Mouse (Mus musculus) spleen, postnatal 10 days (tissue): ENCODE results near the gene Nup85.

Experiments
- DNase-seq, 2 experiments: peaks; one replicate each; pipeline ENCODE4 v3.0.0; 2021 to 2022; ENCODE audit warnings: low spot score in 2 of 2

Nup85 gene

DNA sequence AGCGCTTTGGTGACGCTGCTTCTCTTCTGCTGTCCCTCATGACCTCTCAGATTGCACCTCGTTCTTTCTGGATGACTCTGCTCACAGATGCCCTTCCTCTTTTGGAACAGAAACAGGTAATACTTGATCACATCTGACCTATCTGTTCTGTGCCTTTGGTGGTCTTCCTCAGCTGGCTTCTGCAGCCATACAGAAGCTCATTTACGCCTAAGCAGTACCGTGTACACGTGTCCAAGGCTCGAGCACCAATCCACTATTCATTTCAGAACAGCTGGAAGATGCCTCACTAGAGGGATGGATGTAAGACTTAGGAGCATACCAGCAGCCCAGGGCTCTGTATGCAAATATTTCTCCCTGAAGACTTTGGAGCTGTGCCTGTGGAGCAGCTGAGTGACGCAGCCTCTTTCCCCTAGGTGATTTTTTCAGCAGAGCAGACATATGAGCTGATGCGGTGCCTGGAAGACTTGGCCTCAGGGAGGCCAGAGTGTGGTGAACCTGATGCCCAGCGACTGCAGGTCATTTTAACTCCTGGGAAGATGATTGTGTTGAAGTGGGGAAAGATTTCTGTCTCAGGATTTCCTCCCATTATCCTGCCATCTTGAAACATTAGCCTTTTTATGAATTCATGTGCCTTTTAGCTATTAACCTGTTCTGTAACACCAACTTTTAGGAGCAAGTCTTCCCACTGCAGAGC lies 18.8 kb downstream of the Nup85 start:
- DNase-seq, result no peak

DNA sequence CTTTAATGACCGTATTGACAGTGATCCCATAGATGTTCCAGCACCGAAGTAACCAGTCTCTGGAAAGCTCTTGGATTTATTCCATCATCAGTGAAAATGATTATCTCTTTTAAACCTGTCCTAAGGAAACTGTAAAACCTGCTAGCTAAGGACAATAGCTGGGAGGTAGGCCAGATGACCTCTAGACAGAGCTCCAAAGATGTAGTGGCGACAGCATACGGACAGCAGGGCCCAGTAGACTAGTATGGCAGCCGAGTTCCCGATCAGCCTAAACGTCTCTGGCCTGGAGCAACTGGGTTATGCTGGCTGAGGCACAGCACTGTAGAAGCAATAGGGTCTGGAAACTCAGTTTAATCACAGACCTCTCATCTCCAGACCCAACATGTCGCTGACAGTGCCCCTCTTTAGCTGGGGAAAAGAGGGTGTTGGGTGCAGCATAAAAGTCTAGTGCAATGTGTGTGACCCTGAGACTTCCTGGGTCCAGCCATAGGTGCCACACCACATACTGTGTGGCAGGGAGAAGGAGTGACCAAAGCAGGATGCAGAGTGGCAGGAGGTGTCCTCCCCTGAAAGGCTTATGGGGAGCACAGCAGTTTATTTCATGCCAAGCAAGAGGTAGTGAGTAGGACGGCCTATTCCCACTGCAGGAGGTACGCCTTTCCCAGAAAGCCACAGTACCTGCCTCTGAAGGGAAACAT lies 20.3 kb downstream of the Nup85 start:
- DNase-seq, result no peak

DNA sequence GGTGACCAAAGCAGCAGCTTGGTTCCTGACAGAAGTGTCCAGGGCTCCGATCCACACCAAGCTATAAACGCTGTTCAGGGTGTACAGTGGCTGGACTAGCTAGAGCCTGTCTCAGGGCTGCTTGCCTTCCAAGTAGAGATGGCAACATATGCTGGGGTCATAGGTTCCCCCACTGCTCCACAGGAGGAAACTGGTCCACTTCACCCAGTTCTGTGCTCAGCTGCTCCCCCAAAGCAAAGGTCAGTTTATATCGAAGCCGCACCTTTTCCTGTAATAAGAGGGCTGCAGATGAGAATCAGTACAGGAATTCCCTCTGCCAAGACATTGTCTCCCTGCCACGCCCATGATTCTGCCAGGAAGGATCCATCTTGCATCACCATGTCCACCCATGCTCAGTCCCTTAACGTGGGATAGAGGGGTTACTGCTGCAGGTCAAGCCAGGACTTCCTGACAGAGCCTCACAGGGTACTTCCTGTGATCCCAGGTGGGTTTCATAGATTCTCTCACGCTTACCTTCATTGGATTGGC lies 21.4 kb downstream of the Nup85 start:
- no peak for DNase-seq

DNA sequence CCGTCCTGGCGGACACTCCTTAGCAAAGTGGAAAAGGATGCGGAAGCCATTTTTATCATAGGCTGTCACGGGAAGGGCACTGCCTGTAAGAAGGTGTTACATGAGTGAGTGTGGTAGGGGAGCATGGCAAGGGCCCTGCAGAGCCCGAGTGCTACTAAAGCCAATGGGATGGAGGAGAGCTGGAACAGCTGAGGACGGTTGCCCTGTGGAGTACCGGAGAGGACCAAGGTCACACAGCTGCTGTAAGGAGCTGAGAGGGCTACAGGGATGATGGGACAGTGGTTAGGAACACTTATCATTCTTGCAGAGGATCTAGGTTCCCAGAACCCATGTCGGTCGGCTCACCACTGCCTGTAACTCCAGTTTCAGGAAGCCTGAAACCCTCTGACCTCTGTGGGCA lies 22.2 kb downstream of the Nup85 start:
- DNase-seq, result no peak

DNA sequence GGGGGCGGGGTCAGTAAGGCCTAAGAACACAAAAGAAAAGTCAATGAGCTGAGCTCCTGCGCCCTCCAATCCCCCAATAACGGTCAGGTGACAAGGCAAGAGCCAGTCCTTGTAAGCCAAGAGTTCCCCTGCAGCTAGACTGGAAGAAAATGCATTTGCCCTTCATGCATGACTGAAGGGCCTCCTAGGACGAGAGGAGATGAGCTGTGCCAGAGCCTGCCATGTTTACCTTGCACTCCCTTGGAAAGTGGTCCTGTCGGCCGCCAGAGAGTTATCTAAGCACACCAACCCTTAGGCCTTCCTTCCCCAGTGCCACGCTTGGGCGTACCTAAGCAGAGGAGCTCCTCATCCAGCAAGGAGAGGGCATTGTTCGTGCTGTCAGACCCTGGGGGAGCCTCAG lies 23.8 kb downstream of the Nup85 start:
- no peak for DNase-seq

DNA sequence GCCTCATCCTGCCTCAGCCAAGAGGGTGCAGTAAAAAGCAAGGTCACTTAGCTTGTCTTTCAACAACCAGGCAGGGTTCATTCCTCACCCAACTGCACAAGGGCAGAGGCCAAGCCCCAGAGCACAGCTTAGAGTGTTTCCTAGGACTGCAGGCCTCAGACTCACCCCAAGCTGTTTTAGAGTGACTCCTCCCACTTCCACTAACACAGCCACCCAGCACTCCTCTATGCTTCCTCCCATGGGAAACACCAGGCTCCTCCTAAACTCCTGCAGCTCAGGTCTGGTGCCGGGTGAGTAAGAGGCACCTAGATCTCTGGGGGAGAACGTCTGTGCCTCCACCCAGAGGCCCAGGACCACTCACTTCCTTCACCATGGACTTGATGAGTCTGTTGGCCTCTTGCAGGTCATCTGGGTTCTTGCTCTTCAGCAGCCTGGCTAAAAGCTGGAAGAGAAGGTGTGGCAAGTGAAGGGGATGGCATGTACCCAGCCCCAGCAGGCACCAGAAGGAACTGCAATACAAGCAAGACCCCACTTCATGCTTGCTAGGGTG lies 26.4 kb downstream of the Nup85 start:
- DNase-seq, result no peak

DNA sequence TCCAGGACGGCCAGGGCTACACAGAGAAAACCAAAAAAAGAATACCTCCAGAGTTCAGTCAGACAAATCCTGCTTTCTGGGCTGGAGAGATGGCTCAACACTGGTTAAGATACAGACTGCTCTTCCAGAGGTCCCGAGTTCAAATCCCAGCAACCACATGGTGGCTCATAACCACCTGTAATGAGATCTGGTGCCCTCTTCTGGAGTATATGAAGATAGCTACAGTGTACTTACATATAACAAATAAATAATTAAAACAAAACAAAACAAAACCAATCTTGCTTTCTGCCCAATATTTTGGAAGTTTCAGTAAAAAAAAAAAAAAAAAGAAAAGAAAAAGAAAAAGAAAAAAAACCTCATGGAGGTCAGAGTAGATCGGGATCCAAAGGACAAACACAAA lies 31.0 kb downstream of the Nup85 start:
- DNase-seq, result no peak

DNA sequence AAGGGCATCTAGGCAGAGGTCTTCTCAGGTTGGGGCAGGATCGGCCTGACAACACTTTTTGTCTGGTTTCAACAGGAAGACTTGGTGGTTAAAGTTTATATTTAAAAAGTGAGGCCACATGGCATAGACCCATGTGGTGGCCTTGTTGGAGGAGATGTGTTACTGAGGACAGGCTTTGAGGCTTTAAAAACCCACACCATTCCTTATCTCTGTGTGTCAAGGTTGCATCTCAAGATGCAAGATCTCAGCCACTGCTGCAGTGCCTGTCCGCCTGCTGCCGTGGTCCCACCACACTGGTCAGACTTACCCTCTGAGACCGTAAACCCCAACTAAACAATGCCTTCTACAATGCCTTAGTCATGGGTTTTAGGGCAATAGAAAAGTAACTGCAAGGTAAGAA lies 34.1 kb downstream of the Nup85 start:
- no peak for DNase-seq

DNA sequence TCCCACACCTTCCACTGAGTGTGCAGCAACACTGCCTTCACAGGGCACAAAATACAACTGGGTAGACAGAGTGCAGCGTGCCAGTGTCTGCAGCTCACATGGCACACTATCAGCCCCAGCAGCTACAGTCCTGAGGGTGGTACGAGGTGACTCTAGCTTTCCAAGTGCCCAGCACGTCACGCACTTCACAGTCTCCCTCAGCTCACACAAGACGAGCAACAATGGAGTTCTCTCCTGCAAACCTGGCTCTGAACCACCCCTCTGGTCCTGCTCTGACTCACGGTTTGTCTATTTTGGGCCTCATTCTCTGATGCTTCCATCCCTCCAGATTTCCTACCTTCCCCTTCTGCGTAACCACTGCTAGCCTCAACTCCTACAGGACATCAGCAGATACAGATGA lies 35.5 kb downstream of the Nup85 start:
- no peak for DNase-seq

DNA sequence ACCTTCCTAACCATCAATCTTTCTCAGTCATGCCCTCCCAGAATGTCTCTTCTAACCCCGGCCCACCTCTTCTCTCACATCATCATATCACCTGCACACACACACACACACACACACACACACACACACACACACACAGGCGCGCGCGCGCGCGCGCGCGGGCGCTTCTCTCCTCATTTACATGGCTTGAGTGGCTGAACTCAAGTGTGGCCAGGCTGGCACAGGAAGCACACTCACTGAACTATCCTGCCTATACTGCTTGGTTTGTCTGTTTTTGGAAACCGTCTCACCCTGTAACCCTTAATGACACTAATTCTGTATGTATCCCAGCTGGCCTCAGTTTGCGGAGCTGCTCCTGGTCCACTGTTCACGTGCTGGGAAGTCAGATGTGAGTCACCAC lies 36.5 kb downstream of the Nup85 start:
- DNase-seq, result no peak

DNA sequence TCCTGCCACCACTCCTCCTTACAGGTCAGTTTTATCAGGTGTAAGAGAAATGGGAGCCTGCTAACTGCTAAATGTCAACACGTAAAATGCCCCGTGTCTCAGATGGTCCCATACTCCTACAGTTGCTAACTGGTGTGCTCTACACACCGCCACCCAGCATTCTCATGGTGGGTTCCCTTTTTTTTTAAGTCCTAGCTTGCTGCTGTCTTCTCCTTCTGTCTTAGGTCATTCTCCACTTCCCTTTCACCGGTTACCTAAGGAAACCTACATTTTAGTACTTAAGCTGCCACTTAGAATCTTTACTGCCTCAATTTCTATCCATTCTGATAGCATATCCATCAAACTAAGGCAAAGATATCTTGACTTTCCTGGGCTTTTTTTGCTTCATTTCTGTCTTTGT lies 36.9 kb downstream of the Nup85 start:
- no peak for DNase-seq

DNA sequence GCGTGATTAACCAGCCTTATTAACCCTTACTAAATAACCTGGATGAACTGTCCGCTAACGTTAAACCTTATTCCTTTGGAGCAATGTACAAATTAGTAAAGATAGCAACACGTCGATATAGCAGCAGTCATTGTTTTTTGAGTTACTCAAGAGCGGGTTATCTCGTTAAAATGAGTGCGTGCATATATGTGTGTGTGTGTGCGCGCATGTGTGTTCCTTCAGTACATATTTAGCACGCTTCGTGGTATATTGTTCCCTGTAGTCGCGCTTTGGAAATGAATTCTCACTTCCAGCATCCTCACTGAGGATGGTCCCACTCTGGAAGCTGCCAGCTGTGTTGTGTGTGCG lies 38.9 kb downstream of the Nup85 start:
- DNase-seq, result no peak

DNA sequence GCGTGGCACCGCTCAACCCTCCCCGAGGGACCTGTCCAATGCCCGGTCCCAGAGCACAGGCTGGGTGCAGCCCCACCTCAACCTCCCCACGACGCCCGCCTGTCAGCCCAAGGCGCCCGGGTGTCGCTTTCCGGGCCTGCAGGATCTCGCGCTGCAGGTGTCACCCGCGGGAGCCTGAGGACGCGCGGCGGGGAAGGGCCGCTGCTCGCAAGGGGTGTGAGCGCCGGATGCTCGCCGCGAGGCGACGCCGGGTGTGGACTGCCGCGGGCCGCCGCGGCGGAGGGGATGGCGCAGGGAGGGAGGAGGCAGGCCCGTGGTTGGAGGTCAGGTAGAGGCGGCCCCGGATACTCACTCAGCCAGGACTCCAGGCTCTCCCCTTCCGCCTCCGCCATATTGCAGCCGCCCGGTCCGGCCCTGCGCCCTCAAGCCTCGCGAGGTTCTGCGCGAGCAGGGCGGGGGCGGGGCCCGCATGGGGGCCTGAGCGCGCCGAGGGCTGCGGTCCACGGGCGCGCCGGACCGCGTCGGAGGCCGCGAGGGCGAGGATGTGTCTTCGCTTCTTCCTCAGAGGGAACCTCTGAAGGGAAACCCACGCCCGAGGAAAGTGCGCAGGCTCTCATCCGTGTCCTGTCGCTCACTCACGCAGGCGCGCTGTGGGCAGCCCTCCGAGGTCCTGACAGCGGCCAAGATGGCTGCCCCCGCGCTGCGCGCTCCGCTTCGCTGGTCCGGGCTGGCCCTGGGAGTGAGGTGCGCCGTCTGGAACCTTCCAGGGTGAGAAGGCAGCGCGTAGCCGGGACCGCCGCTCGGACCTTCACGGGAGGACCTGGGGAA lies 39.5 kb downstream of the Nup85 start, which contains the start of the genes Mrps7 and Gga3:
Gene Mrps7 (plus strand): TSS at position 450 of the 828 bp plus-strand sequence.
Gene Gga3 (minus strand): TSS at position 576 of the 828 bp plus-strand sequence.
- DNase-seq, result peak; percentile 95 to 96

DNA sequence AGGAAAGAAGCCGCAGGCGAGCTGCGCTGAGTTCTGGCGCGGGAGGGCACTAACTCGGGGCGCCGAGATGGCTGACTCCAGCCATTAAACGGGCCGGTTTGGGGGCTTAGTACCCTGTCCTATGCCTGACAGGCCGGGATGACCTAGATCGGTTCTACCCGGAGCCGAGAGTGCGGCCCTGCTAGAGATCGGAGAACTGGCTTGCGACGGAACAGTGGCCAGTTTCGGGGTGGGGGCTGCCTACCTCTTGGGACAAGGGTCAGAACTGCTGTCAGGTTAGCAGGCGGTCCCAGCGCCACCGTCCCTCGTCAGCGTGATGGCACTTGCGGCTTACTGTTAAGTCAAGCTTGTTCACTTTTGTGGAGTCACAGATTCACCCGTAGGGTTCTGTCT lies 40.1 kb downstream of the Nup85 start:
- no peak for DNase-seq

DNA sequence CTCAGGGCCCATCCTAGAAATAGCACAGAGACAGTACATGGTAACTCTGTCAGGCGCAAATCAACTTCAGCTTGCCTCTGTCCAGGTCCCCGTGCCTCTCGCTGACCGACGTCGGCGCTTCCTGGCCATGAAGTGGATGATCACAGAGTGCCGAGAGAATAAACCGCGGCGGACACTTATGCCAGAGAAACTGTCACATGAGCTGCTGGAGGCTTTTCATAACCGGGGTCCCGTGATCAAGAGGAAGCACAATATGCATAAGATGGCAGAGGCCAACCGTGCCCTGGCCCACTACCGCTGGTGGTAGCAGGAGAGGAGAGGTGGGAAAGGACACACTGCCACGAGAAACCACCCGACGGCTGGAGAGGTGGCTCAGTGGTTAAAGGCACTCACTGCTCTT lies 42.5 kb downstream of the Nup85 start:
- DNase-seq, result no peak

DNA sequence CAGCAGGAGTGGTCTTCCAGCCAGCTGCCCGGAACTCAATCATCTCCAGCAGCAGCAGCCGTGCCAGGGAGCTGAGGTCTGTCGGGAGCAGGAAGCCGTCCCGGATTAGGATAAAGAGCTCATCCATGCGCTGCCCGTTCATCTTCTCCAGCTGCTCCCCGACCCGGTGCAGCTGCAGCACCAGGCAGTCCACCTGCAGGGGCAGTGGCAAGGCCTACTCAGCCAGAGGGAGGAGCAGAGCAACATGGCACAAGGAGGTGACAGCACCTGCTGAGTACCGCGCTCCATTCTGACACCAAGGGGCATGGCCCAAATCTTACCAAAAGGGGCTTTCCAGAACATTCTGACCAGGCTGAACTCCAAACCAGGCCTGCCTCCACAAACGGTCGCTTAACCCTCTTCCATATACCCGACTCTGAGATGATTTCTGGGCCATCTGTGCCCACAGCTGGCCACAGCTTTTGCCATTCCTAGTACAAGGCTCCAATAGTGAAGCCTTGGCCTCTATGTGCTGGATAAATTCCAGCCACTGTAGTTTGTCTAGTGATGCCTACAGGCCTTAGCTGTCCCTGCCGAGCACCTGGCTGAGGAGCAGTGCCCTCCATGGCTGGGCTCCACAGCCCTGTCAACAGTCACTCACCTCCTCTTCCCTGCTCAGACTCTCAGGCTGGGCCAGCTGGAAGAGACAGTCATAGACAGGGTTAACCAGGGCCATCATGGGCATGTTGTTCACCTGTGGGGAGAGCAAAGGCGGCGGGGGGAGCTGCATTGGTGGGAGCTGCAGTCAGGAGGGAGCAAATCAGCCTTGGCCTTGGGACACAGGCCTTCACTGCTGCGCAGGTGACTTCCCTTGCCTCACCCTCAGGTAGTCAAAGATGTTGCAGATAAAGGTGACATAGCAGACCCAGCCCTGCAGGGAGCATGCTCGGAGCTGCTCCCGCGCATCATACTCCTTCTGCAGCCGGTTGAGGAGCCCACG lies 44.5 kb downstream of the Nup85 start:
- DNase-seq, result no peak

DNA sequence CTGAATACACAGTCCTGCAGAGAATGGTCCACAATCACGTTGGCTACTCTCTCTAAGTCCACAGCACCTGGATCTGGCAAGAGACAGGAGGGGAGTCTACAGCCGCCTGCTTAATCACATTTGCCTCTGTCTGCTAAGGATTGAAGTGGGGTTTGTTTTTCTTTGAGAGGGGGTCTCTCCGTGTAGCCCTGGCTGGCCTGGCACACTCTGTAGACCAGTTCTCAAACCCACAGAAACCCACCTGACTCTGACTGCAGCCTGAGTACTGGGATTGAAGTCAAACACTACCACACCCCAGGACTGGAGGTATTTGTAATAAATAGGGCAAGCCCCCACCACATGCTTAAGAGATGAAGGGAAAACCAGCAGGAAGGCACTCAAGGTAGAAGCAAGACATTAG lies 45.3 kb downstream of the Nup85 start:
- DNase-seq, result no peak

DNA sequence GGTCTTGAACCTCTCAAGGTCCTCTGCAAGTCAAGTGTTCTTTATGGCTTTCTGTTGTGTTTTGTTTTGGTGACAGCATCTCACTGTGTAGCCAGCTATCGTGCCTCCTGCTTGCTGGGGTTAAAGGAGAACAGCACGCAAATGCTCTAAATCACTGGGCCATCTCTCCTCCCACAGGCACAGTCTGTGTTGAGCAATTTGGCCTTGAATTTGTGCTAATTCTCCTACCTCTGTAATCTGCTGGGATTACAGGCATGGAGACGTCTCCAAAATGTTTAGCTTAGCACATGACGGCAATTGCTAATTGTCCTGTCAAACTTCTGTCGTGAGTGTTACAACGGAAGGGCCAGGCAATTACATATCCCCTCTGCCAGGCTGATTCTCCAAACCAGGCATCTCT lies 46.9 kb downstream of the Nup85 start:
- no peak for DNase-seq

DNA sequence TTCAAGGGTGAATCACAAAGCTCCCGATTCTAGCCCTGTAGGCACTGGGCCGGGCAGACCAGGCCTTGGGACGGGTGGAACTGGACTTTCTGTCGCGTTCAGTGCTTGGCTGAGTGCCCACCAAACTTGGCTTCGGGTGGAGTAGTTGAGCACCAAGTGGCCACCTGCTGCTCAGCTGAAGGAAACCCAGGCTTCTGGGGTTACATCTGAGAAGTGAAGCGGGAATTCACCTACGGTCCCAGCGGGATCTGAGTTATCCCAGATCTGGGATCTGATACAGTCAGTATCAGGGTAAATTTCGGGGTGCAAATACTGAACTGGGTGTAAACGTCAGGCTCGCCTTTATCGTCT lies 47.8 kb downstream of the Nup85 start:
- DNase-seq, result peak; percentile 78 to 85

DNA sequence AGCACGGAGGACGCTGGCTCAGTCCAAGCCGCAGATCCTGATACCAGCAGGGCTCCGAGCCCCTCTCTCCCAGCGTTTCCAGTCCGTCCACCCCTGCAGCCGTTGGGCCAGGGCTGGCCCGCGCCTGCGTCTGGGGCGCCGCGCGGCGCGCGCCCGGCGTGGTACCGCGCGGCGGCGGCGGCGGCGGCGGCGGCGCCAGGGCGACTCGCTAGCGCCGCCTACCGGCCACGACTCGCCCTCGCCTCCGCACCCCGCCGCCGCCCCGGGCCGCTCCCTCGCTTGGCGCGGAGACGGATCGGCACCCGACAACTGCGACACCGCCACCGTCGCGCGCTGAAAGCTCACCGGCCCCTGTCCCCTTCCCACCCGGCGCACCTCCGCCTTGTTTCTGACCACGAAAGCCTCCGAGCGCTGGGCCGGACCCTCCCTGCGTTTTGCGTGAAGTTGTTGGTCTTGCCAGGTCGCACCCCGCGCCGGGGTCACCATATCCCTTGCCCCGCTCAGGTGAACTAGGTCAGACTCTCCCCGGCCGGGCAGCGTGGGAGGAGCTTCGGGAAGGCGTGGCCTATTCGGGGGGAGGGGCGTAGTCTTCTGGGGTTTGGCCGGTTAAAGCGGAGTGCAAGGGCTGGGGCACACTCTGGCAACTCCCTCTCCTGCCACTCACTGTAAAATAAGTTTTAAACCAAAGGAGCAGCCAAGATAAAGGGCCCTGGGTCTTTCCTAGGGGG lies 48.3 kb downstream of the Nup85 start, which contains the start of gene Mif4gd:
Gene Mif4gd (minus strand): TSS at position 560 of the 728 bp plus-strand sequence.
- DNase-seq, result peak; percentile 97 to 99
